Mouse (Mus musculus) left cerebral cortex, postnatal 4 days (tissue): Measurements from ENCODE around the gene Atp1a1. TPM values are rescaled to one million over a fixed set of nuclear protein-coding genes. Genes with fewer than 3 reads are reported as not detected.

ENCODE experiments used
- DNase-seq: peaks from one replicate; pipeline ENCODE4 v3.0.0-alpha.2; 2022
- intact Hi-C: fragments of 180-260 bp; cut with DNase I; formaldehyde crosslinking; loops from one replicate; pipeline ENCODE4 v1.15.1; 2025
- total RNA-seq, 2 experiments: library from RNA; stranded (reverse); gene quantifications; 2 replicates each; pipeline ENCODE4 v1.2.3; 2021

The Atp1a1 gene
- total RNA-seq, 2 experiments from 2014 or later, result 205 to 223 TPM

DNA sequence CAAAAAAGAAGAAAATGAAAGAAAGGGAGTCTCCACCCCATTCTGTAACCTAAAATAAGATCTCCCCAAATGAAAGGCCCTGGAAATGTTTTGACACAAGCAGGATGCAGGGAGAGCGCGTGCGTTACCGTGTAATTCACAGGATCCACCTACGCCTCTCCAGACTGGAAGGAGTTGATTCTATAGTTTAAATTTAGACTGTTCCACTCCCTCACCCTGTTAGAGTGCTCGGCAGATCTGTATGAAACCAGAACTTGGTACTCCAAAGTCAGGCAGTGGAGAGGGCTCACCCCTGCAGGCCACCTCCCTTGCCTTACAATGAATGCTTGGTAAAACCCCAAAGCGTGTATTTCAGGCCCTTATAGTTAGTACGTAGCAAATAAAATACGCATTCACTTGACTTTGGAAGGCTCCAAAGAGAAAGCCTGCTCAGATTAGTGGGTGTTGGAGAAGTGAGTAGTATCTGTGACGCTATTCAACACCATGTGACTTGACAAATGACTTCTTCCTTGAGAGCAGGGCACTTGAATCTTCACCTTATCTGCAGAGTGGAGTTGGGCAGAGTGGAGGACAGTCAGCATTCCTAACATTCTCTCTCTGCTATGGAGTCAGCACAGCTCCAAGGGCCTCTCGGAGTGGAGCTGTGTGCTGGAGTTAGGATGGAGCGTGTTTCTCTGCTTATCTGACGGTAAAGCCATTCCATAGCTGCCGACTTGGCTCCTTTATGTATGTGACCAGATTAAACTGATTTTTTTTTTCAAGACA is 8.4 kb downstream of the Atp1a1 start:
- DNase-seq, result no peak
- intact Hi-C loops, result no loop called here

DNA sequence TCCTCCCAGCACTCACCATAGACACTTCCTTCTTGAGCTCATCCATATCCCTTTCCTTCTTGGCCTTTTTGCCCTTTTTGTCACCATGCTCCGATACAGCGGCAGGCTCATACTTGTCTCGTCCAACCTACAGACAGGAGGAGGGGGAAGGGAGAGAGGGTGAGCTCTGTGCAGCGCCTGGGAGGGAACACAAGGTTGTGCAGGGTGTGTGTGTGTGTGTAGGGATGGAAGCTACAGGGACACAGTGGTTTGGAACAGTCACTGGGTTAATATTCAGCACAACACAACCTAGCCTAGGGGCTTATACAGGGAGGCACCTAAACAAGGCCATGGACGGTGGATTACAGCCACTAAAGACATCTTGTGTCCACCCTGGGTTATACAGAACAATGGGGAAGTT is 9.5 kb downstream of the Atp1a1 start:
- intact Hi-C loops, result no loop called here
- no peak for DNase-seq

DNA sequence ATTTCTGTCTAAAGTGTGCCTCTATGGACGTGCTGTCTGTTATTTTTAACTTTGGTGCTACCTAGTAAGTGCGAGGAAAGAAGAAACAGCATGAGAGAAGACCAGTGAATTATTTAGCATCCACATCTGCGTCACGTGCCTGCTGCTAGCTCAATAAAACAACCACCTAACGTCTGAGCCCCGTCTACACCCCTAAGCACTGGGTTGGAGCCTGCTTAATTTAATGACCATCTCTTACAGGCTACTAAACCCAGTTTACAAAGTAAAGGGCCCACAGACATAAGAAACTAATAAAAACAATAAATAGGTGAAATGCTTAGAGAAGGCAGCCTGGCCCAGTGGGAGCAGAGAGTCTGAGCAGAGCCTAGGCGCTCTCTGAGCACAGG is 11.2 kb downstream of the Atp1a1 start:
- DNase-seq, result no peak
- intact Hi-C loops, result no loop called here

DNA sequence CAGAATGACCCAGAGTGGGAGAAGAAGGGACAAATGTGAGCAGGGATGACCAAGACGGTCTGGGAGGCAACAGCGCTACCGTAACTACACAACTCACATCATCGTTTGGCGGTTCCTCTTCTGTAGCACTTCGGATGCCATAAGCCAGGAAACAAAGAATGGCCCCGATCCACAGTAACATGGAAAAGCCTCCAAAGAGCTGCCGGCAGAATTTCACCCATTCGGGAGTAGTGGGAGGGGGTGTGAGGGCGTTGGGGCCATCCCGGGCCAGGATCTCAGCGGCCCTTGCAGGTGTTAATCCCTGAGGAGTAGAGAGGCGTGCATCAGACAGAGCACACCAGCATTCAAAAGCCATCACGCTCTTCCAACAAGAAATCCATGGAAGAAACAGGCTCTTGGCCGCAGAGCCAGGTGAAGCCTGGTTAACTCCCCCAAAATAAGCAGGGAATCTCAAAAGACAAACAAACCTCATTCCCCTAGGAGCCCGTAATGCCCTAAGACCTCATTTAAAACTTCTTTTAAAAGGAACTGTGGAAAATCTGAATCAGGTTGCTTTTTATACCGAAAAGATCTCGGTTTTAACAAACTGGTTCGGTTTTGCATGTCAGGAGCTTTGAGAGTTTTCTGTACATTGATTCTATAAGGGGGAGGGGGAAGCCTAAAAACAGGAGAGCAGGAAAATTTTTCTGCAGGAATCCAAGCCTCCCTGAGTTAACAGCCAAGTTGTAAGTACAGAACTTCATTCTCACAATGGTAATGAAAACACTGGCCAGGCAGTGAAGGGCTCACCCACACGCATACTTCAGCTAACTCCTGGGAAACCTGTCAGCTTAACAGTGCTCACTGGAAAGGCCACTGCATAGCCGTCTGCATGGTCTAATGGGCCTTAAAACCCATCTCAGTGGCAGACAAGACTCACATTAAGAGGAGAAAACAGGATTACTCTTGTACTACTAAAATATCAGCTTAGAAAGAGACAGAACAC is 11.9 kb downstream of the Atp1a1 start:
- intact Hi-C loops, result no loop called here
- no peak for DNase-seq

DNA sequence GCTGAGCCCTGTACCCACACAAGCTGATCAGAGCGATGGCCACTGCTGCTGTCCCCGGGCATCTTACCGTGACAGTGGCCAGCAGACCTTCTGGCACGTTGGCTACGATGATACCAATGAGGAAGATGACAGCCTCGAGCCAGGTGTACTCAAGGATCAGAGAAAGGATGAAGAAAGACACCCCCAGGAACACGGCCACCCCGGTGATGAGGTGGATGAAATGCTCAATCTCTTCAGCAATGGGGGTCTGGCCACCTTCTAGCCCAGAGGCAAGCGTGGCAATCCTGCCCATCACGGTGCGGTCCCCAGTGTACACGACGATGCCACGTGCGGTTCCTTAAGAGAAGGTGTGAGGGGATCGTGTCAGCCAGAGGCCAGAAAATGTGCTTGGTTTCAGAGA is 14.1 kb downstream of the Atp1a1 start:
- intact Hi-C loops, result no loop called here
- DNase-seq, result no peak

DNA sequence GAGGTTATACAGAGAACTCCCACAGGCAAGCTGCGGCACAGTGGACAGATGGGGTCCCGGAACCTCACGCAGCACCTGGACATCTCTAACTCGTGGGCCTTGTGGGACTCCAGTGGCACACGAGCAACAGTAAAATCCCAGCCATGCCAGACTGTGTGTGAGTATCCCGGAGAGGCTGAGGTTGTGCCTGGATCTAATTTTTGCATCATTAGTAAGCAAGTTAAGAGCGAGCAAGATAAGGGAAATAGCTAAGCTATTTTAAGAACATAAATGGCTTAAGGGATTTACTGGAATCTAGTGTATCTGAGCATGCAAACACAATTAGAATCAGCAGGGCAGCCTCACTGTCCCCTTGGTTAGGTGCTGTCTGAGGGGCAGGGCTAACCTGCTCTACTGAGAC is 16.2 kb downstream of the Atp1a1 start:
- DNase-seq, result no peak
- intact Hi-C loops, result no loop called here

DNA sequence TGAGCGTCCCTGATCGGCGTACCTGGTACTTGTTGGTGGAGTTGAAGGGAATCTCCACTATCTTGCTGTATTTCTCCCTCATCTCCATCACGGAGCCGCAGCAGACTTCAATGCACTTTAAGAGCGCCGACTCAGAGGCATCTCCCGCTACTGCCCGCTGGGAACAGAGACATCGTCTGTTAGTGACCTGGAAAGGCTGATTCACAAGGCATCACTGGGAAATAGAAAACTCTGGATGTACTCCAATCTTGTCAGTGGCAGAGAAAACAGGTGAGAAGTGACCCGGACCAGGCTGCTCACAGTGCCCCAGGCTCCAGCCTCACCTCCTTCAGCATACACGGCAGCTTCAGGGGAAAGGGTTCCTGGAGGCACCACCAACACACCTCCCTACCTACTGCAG is 17.7 kb downstream of the Atp1a1 start:
- intact Hi-C loops, result no loop called here
- no peak for DNase-seq

DNA sequence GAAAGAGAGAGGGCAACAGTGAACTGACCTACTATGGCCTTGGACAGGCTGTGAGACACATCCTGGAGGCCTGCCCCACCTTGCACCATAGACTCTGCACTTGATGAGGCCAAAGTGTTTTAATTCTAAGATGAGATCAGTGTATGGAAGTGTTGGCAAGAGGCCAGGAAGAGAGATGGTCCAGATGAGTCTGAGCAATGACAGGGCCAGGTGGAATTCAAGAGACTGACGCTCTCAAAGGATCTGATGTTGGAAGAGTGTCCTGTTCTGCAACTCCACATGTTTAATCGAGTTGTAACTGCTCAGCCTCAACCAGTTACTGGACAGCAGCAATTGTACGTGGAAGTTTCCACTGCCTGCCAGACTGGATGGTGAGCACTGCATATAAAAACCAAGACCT is 26.4 kb downstream of the Atp1a1 start:
- no peak for DNase-seq
- intact Hi-C loops, result no loop called here

DNA sequence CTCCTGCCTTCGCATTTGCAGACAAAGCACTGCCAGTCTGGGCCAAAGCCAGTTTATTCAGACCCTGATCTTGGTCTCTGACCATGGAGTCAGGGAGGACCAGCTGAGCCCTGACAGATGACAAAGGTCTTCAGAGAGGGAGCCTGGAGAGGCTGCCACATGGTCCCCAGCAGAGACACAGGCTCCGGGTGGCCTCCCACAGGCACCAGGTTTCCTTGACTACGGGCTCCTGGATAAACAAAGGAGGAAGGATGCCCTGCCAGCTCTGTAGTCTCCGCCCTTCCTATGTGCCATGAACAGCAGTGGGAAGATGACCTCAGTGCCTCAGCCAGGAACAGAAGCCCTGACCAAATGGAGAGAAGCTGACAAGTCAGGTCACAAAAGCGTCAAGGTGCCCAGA is 27.1 kb downstream of the Atp1a1 start:
- DNase-seq, result peak; percentile 81
- intact Hi-C loops, result no loop called here

DNA sequence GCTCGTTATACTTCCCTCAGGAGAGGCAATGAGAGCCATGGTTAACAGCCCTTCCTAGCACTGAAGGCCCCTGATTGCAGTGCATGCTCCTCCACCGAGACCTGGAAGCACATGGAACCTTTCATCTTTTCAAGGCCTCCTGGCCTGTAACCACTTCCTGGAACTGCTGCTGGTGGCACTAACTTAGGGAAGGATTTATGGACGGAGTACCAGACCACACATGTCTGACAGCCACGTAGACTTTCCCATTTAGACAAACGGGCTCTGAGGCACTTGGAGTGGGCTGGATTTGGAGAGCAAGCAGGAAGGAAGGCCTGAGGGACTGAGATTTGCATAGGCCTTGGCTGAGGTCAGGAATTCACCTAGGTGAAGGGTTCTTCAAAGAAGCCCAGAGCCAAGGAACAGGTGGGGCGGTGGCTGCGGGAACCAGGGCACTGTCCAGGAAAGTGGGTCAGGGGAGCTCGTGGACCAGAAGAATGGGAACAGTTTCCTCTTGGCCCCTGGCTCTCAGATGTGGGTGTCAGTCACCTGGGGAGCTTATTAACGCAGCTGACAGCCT is 28.9 kb downstream of the Atp1a1 start:
- DNase-seq, result no peak
- intact Hi-C loops, result no loop called here

DNA sequence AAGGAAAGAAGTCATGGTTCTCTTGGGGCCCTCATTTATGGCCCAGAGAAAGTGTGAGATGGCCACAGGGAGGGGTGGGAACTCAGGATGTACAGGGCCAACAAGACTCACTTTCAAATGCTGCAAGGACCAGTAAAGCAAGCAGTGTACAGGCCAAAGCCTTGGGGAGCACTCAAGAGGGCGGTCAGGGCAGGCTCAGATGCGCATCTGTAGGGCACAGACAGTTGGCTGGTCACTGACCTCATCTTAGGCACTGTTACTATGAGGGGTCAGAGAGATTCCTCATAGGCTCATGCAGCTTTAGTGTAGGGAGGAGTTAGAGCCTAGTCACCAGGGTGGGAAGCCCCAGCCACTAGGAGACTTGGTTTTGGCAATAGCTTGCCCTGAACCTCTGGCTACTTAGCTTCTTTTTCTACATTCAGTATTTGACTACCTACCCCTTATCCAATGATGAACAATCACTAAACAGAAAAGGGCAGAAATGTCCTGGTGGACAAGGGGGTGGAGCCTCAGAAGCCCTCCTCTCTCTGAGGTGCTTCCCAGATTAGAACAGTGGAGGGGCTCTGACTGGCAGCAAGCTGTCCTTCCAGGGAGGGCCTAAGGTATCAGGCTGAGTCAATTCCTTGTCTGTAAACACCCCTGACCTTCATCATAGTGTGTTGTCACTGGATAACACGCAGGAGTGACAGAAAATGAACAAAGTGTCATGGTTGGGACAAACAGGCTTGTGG is 29.9 kb downstream of the Atp1a1 start:
- no peak for DNase-seq
- intact Hi-C loops, result no loop called here

DNA sequence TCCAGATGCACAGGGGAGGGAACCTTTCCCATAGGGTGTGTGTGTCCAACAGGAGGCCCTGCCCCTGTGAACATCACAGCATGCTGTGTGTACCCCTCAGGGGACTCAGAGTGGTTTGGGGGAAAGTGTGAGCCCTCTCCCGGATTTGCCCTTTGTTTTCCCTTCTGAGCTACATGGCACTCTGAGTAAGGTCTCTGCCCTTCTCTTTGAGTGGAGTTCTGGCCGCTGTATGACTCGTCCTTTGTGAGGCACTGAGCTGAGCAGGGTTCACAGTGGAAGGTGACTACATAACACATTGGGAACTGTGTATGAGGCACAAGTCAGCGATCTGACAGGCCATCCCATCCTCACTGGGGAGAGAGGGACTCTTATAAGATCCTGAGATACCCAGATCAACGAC is 31.5 kb downstream of the Atp1a1 start:
- intact Hi-C loops, result no loop called here
- no peak for DNase-seq

DNA sequence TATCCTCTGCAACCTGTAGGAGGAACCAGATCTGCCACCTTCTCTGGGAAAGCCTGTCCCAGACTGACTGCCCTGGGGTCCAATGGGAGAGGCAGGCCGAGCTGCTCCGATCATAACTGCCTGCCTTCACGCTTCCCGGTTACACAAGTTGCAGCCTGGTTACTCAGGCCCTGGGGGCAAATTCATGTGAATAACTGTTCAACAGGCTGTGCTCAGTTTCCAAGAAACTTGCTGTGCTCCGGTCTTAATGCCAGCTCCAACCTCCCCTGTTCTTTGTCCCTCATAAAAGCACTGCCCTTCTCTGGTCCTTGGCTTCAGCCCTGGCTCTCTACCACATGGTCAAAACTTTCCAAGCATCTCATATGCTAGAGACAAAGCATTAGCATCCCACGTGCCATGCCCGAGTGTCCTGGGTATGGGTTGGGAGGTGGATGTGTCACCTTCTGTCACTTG is 32.3 kb downstream of the Atp1a1 start:
- intact Hi-C loops, result no loop called here
- DNase-seq, result peak; percentile 49

DNA sequence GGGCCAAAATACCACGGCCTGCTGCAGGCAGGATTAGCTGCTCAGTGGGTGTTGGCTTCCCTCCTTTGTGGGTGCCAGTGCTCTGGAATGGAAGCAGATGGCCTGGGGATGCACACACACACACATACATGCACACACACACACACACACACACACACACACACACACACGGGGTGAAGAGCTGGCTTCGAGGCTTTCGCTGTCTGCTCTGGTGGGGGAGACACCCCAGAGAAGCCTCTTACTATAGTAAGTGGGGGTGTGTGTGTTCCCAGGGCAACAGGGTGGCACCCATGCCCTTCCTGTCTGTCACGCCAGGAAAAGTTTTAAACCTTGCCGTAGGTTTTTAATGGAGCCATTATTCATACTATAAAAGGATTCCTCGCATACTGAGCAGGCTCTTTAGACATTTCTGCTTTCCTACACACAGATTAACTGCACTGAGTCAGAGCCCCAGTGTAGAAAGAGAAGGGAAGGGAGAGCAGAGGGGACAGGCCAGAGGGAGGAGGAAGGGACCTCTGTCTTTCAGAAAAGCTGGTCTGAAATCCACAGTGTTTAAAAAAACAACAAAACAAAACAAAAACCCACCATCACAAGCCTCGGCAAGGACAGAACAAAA is 32.9 kb downstream of the Atp1a1 start:
- intact Hi-C loops, result no loop called here
- DNase-seq, result peak; percentile 54

DNA sequence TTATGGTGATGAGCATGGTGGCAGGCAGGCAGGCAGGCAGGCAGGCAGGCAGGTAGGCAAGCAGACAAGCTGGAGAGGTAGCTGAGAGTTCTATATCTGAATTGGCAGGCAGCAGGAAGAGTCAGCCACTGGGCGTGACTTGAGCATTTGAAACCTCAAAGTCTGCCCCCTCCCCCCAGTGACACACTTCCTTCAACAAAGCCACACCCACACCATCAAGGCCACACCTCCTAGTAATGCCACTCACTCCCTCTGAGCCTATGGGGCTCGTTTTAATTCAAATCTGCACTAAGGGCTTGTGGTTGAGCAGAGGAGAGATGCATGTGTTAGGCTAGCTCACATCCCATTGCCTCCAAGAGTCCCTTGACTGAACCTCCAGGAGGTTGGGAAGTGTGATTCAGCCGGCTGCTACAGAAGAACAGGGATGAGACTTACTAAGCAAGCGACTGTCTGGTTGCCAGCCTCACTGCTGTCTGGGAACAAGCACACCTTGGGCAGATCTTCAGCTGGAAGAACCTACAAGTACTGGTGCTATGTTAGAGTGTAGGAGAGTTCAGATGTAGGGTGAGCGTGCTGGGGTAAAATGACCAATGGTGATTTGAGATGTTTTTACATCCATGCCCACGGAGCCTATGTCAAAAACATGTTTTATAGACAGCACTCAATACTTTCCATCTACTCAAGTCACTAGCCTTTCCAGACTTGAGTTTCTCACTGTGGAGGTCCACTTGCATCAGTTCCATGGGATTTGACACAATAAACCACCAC is 33.6 kb downstream of the Atp1a1 start:
- intact Hi-C loops, result no loop called here
- DNase-seq, result no peak

DNA sequence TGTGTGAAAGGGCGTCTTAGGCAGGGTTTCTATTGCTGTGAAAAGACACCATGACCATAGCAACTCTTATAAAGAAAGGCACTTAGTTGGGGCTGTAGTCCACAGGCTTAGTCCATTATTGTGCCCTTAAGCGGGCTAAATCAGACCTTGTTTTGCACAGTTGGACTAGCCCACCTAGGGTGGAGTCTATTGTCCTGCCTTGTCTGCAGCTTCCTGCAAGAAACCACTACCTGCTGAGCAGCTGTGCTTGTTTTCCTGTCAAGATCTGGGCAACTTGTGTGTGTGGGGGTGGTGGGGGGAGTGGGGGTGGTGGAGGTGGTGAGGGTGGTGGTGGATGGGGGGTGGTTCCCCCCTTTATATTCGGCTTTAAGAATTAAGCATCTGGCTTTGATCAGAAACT is 34.2 kb downstream of the Atp1a1 start:
- intact Hi-C loops, result no loop called here
- DNase-seq, result no peak

DNA sequence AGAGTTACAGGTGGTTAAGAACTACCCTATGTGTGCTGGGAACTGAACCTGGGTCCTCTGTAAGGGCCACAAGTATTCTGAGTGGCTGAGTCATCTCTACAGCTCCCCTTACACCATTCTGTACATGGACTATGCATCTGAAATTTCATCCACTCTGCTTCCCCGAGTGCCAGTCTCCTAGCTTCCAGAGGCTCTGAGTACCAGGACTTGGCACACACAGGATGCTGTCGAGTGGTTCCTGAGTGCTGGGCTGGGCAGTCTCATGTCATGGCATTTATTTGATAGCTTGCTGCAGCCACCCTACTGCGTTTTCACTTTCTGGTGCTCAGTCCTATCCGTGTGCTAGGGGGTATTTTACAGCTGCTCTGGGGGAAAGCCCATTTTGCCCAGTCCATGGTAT is 35.9 kb downstream of the Atp1a1 start:
- no peak for DNase-seq
- intact Hi-C loops, result no loop called here

DNA sequence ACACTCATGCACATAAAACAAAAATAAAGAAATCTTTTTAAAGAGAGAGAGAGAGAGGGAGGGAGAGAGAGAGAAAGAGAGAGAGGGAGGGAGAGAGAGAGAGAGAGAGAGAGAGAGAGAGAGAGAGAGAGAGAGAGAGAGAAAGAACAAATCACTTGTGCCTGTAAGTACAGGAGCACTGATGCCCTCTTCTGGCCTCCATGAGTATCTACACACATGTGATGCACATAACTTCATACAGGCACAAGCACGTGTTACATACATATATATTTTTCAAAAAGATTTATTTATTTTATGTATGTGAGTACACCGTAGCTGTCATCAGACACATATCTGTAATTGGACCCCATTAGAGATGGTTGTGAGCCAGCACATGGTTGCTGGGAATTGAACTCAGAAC is 40.5 kb downstream of the Atp1a1 start:
- intact Hi-C loops, result no loop called here
- DNase-seq, result no peak

DNA sequence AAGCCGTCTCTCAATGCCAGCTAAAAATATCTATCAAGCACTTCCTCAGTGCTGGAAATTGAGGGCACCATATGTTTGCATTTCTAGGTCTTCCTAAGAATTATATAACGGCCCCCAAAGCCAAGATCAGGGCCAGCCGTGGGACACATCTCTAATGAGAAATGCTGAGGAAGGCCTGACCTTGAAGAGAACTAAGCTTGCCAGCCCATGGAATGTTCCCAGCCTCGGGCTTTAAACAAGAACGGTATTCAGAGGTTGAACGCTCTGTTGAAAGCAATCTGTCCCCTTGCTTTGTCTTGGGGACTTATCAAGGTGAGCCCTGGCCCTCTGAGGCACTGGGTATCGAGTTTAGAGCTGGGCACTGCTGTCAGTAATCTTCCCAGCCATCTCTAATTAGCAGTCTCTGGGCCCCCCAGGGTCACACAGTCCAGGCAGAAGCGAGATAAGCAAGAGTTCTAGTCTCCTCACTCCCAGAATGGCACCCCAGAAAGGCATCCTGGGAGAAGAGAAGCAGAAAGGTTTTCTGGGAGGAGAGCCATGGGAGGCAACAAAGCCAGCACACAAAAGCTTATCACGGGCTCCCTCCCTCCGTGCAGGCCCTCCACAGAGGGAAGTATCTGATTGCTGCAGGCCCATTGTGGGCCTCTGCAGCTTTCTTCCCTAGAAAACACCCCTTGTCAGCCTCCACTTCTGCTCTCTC is 41.8 kb downstream of the Atp1a1 start:
- intact Hi-C loops, result no loop called here
- DNase-seq, result no peak
